Comparison of ENCODE assay signal across 21 mouse cellular contexts in the genomic region with DNA sequence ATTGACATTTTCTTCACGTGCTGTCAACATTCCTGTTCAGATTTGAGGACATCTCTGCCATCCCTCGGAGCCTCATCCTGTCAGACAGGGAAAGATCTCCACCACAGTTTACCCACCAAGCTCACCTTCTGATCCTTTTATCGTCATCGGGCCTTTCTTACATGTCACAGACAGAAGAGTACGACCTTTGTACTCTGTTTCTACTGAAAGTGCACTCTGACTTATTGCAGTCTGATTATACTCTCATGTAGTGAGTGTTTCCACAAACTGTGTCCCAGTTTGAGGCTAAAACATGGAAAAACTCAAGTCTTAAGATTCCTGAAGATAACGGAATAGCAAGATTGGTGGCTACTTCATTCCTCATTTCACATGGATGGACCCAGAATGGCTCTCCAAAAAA. TPM values are rescaled to one million over a fixed set of nuclear protein-coding genes. Genes with fewer than 3 reads are reported as not detected.
DNase-seq lines count a peak whose midpoint lies in the region; ATAC-seq and TF ChIP-seq lines count a peak whose summit lies in the region.
"Had no signal": no experiment of that assay in that cellular context is flagged by ENCODE, and none has a peak within 500 bp of the region (broad histone marks: within the 10 kb centered on the region; RNA-seq: fewer than 3 reads in every experiment).

No protein-coding gene starts in this region.

- peak; percentile 31 for DNase-seq in heart, embryonic 10.5 days (ENCODE audit: low spot score)
- no peak for DNase-seq in heart, postnatal 10 days
- no peak for DNase-seq in liver, postnatal 0 days
- no peak for DNase-seq in neural tube, embryonic 10.5 days (ENCODE audit: extremely low spot score, low spot score)
- DNase-seq in cerebellum, adult 11 months, result no peak
- DNase-seq: adrenal gland, adult 2 months; adrenal gland, postnatal 10 days; adrenal gland, postnatal 25 days; cerebellum, adult 11-12 months; cerebellum, adult 2 months; cerebellum, adult 9-10 months; cerebellum, postnatal 10 days; cerebellum, postnatal 25 days had no signal

- no peak overlapping the region for H3K9ac ChIP-seq in liver, postnatal 0 days (replicated peaks)
- H3K9ac ChIP-seq in liver, embryonic 12.5 days, result no peak overlapping the region
- no peak overlapping the region for H3K9ac ChIP-seq in intestine, embryonic 16.5 days (ENCODE audit: low read depth, low read length)
- H3K9ac ChIP-seq: embryonic facial prominence, embryonic 12.5 days; forebrain, embryonic 13.5 days; forebrain, embryonic 15.5 days had no signal

- intact Hi-C loops in heart, postnatal 10 days (cut with DNase I), result no loop called here

- H3K9me3 ChIP-seq in heart, embryonic 10.5 days, result no peaks in the 10 kb centered on the region
- no peaks in the 10 kb centered on the region for H3K9me3 ChIP-seq in liver, postnatal 0 days (ENCODE audit: low read length)
- H3K9me3 ChIP-seq in liver, embryonic 12.5 days (replicated peaks), result no peaks in the 10 kb centered on the region
- no peaks in the 10 kb centered on the region for H3K9me3 ChIP-seq in intestine, embryonic 16.5 days (ENCODE audit: control insufficient read depth, low read length)
- H3K9me3 ChIP-seq: embryonic facial prominence, embryonic 10.5 days; embryonic facial prominence, embryonic 12.5 days; forebrain, embryonic 13.5 days; forebrain, embryonic 15.5 days had no signal

- TF ChIP-seq CTCF in liver, postnatal 0 days (IDR thresholded peaks at IDR 0.05; ENCODE audit: low read depth), result no peak

- H3K27ac ChIP-seq in heart, embryonic 10.5 days, result no peak overlapping the region
- H3K27ac ChIP-seq in liver, postnatal 0 days (ENCODE audit: low read depth), result 0 out of 2 replicates have a peak overlapping the region, but pooled peaks have one; percentile 44
- H3K27ac ChIP-seq in liver, embryonic 12.5 days, result no peak overlapping the region
- H3K27ac ChIP-seq in intestine, embryonic 16.5 days (ENCODE audit: low read length), result no peak overlapping the region
- H3K27ac ChIP-seq: embryonic facial prominence, embryonic 10.5 days; embryonic facial prominence, embryonic 12.5 days; forebrain, embryonic 13.5 days; forebrain, embryonic 15.5 days had no signal

- H3K4me1 ChIP-seq in heart, embryonic 10.5 days, result no peaks in the 10 kb centered on the region; the same call in 1 of the 2 replicates
- peaks cover 6% of the 10 kb centered on the region; the same call in 1 of the 2 replicates for H3K4me1 ChIP-seq in liver, postnatal 0 days (ENCODE audit: insufficient read depth)
- no peaks in the 10 kb centered on the region for H3K4me1 ChIP-seq in liver, embryonic 12.5 days
- peaks cover 4% of the 10 kb centered on the region; the same call in 1 of the 2 replicates for H3K4me1 ChIP-seq in intestine, embryonic 16.5 days (ENCODE audit: control insufficient read depth, insufficient read depth, low read length)
- H3K4me1 ChIP-seq: forebrain, embryonic 13.5 days; forebrain, embryonic 15.5 days had no signal

- no peaks in the 10 kb centered on the region for H3K27me3 ChIP-seq in heart, embryonic 10.5 days (ENCODE audit: insufficient read depth, poor library complexity, severe bottlenecking)
- no peaks in the 10 kb centered on the region for H3K27me3 ChIP-seq in liver, postnatal 0 days (ENCODE audit: insufficient read depth, low read length)
- no peaks in the 10 kb centered on the region for H3K27me3 ChIP-seq in liver, embryonic 12.5 days (replicated peaks)
- no peaks in the 10 kb centered on the region for H3K27me3 ChIP-seq in intestine, embryonic 16.5 days (replicated peaks; ENCODE audit: control insufficient read depth, insufficient read depth, low read length)
- H3K27me3 ChIP-seq: embryonic facial prominence, embryonic 12.5 days; forebrain, embryonic 13.5 days; forebrain, embryonic 15.5 days had no signal

- ATAC-seq in liver, postnatal 0 days, result peak; percentile 33; the same call in 1 of the 2 replicates
- no peak for ATAC-seq in liver, embryonic 12.5 days
- ATAC-seq in intestine, embryonic 16.5 days, result peak; percentile 83
- ATAC-seq: forebrain, embryonic 13.5 days; forebrain, embryonic 15.5 days had no signal

- no peak overlapping the region for H3K4me2 ChIP-seq in liver, postnatal 0 days (ENCODE audit: low read depth, low read length)
- no peak overlapping the region for H3K4me2 ChIP-seq in liver, embryonic 12.5 days
- no peak overlapping the region for H3K4me2 ChIP-seq in intestine, embryonic 16.5 days (ENCODE audit: low read depth, low read length)
- H3K4me2 ChIP-seq: embryonic facial prominence, embryonic 12.5 days; forebrain, embryonic 13.5 days; forebrain, embryonic 15.5 days had no signal

- H3K4me3 ChIP-seq in heart, embryonic 10.5 days, result no peak overlapping the region
- no peak overlapping the region for H3K4me3 ChIP-seq in liver, postnatal 0 days (ENCODE audit: low read depth, low read length)
- H3K4me3 ChIP-seq in liver, embryonic 12.5 days, result no peak overlapping the region
- H3K4me3 ChIP-seq in intestine, embryonic 16.5 days (ENCODE audit: low read length), result no peak overlapping the region
- H3K4me3 ChIP-seq: embryonic facial prominence, embryonic 10.5 days; embryonic facial prominence, embryonic 12.5 days; forebrain, embryonic 13.5 days; forebrain, embryonic 15.5 days had no signal

- no peak for TF ChIP-seq EP300 in liver, postnatal 0 days (IDR thresholded peaks at IDR 0.05; ENCODE audit: low read depth)

- 79% methylated on average over 6 of the region's 6 CpGs for WGBS in heart, embryonic 10.5 days
- WGBS in liver, postnatal 0 days (ENCODE audit: insufficient replicate concordance), result 58% methylated on average over 6 of the region's 6 CpGs
- WGBS in liver, embryonic 12.5 days (ENCODE audit: insufficient replicate concordance), result 74% methylated on average over 6 of the region's 6 CpGs
- WGBS in intestine, embryonic 16.5 days, result 74% methylated on average over 6 of the region's 6 CpGs

- H3K36me3 ChIP-seq in heart, embryonic 10.5 days, result no peaks in the 10 kb centered on the region
- no peaks in the 10 kb centered on the region for H3K36me3 ChIP-seq in liver, postnatal 0 days (replicated peaks; ENCODE audit: insufficient read depth, low read length)
- H3K36me3 ChIP-seq in liver, embryonic 12.5 days, result no peaks in the 10 kb centered on the region
- H3K36me3 ChIP-seq in intestine, embryonic 16.5 days (ENCODE audit: control insufficient read depth, insufficient read depth, low read length), result no peaks in the 10 kb centered on the region
- H3K36me3 ChIP-seq: embryonic facial prominence, embryonic 10.5 days; embryonic facial prominence, embryonic 12.5 days; forebrain, embryonic 15.5 days had no signal

RNA-seq across cellular contexts. Expression of a gene that starts 21.0 kb away (rescaled TPM):
- polyA plus RNA-seq in heart, embryonic 10.5 days (2016; fragmentation: Nextera tagmentation; extraction: Ambion mirVana), result 0.15 TPM in 1 of 2 replicates, not detected in the other
- 1 to 10 TPM; 1.5 to 2.4 TPM for total RNA-seq in heart, postnatal 10 days (2021)
- 0.12 TPM in 1 of 2 replicates, not detected in the other for polyA plus RNA-seq in liver, postnatal 0 days (2015; fragmentation: Nextera tagmentation; extraction: Ambion mirVana)
- 0.08 TPM in 1 of 2 replicates, not detected in the other for polyA plus RNA-seq in liver, embryonic 12.5 days (2016; fragmentation: Nextera tagmentation; extraction: Ambion mirVana)
- 0.57 and 0.65 TPM in 2 replicates for polyA plus RNA-seq in intestine, embryonic 16.5 days (2015; fragmentation: Nextera tagmentation; extraction: Ambion mirVana)
- total RNA-seq: MEL had no signal
- polyA plus RNA-seq: C2C12 had no signal
